Mouse (Mus musculus) kidney, postnatal 0 days (tissue): Measurements from ENCODE around the gene Syt9. TPM values are rescaled to one million over a fixed set of nuclear protein-coding genes. Genes with fewer than 3 reads are reported as not detected.

Experiments
- ATAC-seq: fragments of 200-750 bp; cut with Nextera tagmentation; replicated peaks from 2 replicates; pipeline ENCODE4 v1.8.0; 2017; ENCODE audit warnings: low read depth, moderate number of reproducible peaks, moderate TSS enrichment, moderate library complexity; ENCODE audit not compliant: low FRiP score
- DNase-seq: peaks from one replicate; pipeline ENCODE4 v3.0.0-alpha.2; 2016; ENCODE audit warnings: low spot score
- H3K27ac ChIP-seq: fragments of 300-500 bp; sonication (generic); 2 replicates; pipeline ENCODE4 v1.5.1; 2014; ENCODE audit warnings: mild to moderate bottlenecking
- H3K27me3 ChIP-seq: fragments of 300-500 bp; sonication (generic); 2 replicates; pipeline ENCODE4 v1.6.1; 2014; ENCODE audit warnings: low read length, mixed read lengths; ENCODE audit not compliant: insufficient read depth
- H3K36me3 ChIP-seq: fragments of 300-500 bp; sonication (generic); 2 replicates; pipeline ENCODE4 v1.6.1; 2014; ENCODE audit warnings: low read length, mixed read lengths; ENCODE audit not compliant: insufficient read depth
- H3K4me1 ChIP-seq: fragments of 300-500 bp; sonication (generic); replicated peaks from 2 replicates; pipeline ENCODE4 v1.6.1; 2014; ENCODE audit warnings: antibody characterized with exemption, low read length, mixed read lengths; ENCODE audit not compliant: insufficient read depth
- H3K4me2 ChIP-seq: fragments of 300-500 bp; sonication (generic); 2 replicates; pipeline ENCODE4 v1.6.1; 2014; ENCODE audit warnings: mild to moderate bottlenecking, low read length, moderate library complexity, mixed read lengths
- H3K4me3 ChIP-seq: fragments of 300-500 bp; sonication (generic); replicated peaks from 2 replicates; pipeline ENCODE4 v1.5.1; 2014; ENCODE audit warnings: low read depth, low read length
- H3K9ac ChIP-seq: fragments of 300-500 bp; sonication (generic); 2 replicates; pipeline ENCODE4 v1.6.1; 2014; ENCODE audit warnings: low read depth, low read length
- H3K9me3 ChIP-seq: fragments of 300-500 bp; sonication (generic); replicated peaks from 2 replicates; pipeline ENCODE4 v1.6.1; 2016; ENCODE audit warnings: low read length, inconsistent platforms, mixed read lengths
- CTCF ChIP-seq: IDR thresholded peaks from 2 replicates; pipeline ENCODE4 v1.5.1; 2016; ENCODE audit warnings: antibody characterized with exemption, low read depth, mild to moderate bottlenecking, moderate library complexity
- WGBS: fragments of 180-500 bp; shearing (Covaris S2); extraction: QIAGEN DNeasy Blood & Tissue Kit; methylation state at CpG from one replicate; pipeline ENCODE4 v1.1.7; 2014; 5-methylcytosine and 5-hydroxymethylcytosine counted together
- polyA plus RNA-seq: library from polyadenylated mRNA; unstranded; fragments of >200 nt; fragmentation: Nextera tagmentation; extraction: Ambion mirVana; gene quantifications from 2 replicates; pipeline ENCODE4 v1.2.1, GENCODE M21; 2015

The Syt9 gene
- polyA plus RNA-seq, 1 experiment from 2014 or later = 3.2 TPM

- no peak for TF ChIP-seq CTCF
- no peaks in the 10 kb centered on the region for H3K9me3 ChIP-seq
- no peak overlapping the region for H3K9ac ChIP-seq
- H3K27ac ChIP-seq = no peak overlapping the region
- H3K4me3 ChIP-seq = no peak overlapping the region
- no peak overlapping the region for H3K4me2 ChIP-seq
- ATAC-seq = no peak
- DNase-seq = no peak
- 81% methylated on average over 3 of the region's 3 CpGs for WGBS
- H3K4me1 ChIP-seq = no peaks in the 10 kb centered on the region
- no peaks in the 10 kb centered on the region for H3K27me3 ChIP-seq
- H3K36me3 ChIP-seq = no peaks in the 10 kb centered on the region
Observed at GRCm38 (mm10) chr7:107507920-107508319, 137.4 kb downstream of the Syt9 start.

DNA sequence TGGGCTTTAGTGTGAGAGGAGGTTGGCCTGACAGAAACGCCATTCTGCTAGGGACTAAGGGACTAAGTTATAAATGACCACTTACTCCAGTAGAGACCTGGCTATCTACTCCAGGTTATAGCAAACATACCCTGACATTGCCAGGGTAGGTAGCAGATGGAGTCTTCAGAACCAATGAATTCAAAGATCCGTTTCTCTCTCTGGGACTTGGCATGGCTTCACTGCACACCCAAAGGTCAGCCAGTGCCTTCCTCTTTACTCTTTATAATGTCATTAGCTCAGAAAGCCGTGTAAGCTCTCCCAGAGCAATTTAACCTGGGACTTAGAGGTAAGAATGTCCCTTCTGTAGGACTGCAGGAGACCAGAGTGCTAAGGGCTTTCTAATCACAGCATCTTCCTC, 139.2 kb downstream of the Syt9 start:
- no peaks in the 10 kb centered on the region for H3K27me3 ChIP-seq
- H3K4me2 ChIP-seq = no peak overlapping the region
- no peak overlapping the region for H3K9ac ChIP-seq
- WGBS = 57% methylated on average over 3 of the region's 3 CpGs
- no peak for ATAC-seq
- no peaks in the 10 kb centered on the region for H3K36me3 ChIP-seq
- H3K9me3 ChIP-seq = no peaks in the 10 kb centered on the region
- no peak overlapping the region for H3K4me3 ChIP-seq
- DNase-seq = no peak
- no peaks in the 10 kb centered on the region for H3K4me1 ChIP-seq
- no peak overlapping the region for H3K27ac ChIP-seq
- TF ChIP-seq CTCF = no peak

DNA sequence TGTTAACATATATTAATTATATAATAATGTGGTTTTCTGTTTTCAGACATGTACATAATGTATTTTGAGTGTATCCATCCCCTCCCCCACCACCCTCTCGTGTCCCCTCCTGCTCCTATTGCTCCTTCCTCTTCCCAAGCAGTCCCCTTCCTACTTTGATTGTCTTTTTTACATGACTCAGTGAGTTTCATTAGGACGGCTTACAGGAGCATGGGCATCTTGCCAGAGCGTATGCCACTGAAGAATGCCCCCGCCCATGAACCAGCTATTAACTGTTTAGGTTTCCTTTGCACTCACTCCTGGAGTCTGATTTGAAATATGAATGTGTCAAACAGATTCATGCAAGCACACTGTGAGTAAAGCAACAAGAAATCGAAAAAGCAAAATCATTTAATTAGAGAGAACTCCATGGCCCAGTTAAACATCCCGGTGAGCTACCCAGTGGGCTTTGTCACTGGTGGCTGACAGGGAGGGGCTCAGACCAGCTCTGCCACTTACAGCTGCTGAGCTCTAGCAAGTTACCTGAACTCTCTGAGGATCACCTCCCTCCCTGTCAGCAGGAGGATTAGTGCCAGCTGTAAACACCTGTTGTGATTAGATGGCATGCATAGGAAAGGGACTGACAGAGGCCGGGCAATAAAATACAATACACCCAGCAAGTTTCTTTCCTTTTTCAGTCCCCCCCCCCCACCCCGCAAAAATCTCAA, 146.3 kb downstream of the Syt9 start:
- H3K27ac ChIP-seq = no peak overlapping the region
- no peak overlapping the region for H3K4me3 ChIP-seq
- DNase-seq (peak; percentile 56), ATAC-seq (no peak)
- TF ChIP-seq CTCF = no peak
- no peaks in the 10 kb centered on the region for H3K36me3 ChIP-seq
- H3K9ac ChIP-seq = no peak overlapping the region
- no peak overlapping the region for H3K4me2 ChIP-seq
- H3K9me3 ChIP-seq = no peaks in the 10 kb centered on the region
- no peaks in the 10 kb centered on the region for H3K4me1 ChIP-seq
- WGBS = 25% methylated on average over 8 of the region's 8 CpGs
- no peaks in the 10 kb centered on the region for H3K27me3 ChIP-seq

DNA sequence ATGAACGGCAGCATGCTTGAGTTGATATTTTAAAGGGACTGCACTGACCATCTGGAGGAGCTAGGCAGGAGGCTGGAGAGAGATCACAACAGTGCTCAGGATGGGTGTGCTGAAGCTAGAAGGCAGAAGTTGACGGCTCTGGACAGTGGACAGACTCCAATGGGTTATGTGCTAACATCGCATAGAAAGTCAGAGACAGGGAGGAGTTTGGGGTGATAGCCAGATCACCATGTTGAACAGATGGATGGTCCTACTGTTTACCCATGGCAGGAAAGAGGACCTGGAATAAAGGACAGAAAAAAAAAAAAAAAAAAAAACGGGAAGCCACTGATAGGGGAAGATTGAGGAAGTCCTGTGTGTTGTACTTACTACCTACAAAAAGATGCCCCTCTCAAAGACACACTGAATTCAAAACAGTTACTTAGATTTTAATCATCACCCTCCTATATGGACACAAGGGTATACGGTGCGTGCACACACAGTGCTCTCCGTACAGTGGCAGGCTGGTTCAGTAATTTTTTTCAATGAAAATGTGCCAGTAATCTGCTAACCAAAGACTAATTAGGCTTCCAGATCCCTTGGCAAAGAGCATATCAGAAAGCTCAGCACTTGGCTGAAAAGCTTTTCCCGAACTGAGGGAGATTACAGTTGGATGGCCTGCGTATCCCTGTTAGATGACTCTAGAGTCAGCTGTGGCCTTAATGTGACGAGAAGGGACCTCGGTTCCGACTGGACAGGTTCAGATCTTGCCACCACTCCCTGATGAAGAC, 148.9 kb downstream of the Syt9 start:
- DNase-seq (no peak), ATAC-seq (no peak)
- Histone ChIP-seq H3K4me3 (no peak overlapping the region), H3K9me3 (no peaks in the 10 kb centered on the region), H3K4me1 (no peaks in the 10 kb centered on the region), H3K9ac (no peak overlapping the region), H3K4me2 (no peak overlapping the region), H3K27ac (no peak overlapping the region), H3K27me3 (no peaks in the 10 kb centered on the region), H3K36me3 (no peaks in the 10 kb centered on the region)
- 90% methylated on average over 12 of the region's 12 CpGs for WGBS
- no peak for TF ChIP-seq CTCF

DNA sequence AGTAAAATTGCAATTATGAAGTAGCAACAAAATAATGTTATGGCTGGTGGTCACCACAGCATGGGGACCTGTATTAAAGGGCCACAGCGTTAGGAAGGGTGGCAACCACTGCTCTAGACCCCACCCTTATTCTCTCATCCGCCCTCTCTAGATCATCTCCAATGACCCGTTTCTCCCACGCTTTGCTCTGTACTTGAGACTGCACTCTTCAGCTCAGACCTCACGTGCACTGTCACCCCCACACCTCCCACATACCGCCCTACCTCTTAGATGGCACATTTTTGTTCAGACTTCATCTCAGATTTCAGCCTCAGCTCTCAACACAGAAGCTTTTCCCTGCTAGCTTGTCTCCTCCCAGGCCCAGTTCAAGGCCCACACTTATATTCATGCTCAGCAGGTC, 150.9 kb downstream of the Syt9 start:
- no peaks in the 10 kb centered on the region for H3K4me1 ChIP-seq
- no peaks in the 10 kb centered on the region for H3K9me3 ChIP-seq
- no peaks in the 10 kb centered on the region for H3K36me3 ChIP-seq
- WGBS = 40% methylated on average over 6 of the region's 6 CpGs
- no peak overlapping the region for H3K27ac ChIP-seq
- ATAC-seq (peak; percentile 85), DNase-seq (peak; percentile 74)
- no peak for TF ChIP-seq CTCF
- no peak overlapping the region for H3K9ac ChIP-seq
- no peak overlapping the region for H3K4me2 ChIP-seq
- no peak overlapping the region for H3K4me3 ChIP-seq
- no peaks in the 10 kb centered on the region for H3K27me3 ChIP-seq

DNA sequence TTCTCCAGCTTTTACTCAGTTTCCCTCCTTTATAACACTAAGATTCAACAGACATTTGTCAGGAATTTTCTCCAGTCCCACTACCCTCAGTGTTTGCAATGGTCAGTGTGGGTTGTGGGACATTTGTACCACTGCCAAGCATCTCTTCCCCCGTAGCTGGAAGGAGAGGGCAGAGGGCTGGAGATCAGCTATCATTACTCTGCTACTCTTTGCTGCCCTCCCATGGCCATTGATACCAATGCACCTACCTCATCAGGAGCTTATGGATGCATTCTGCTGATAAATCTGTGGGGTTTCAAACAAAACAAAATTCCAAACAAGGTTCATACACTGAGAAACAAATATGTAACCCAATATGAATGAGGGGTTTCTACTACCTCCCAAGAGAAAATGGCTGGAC, 155.8 kb downstream of the Syt9 start:
- peak; percentile 83 for TF ChIP-seq CTCF

More for the DNA sequence above, 155.8 kb downstream of the Syt9 start:
- no peak overlapping the region for H3K27ac ChIP-seq
- H3K4me1 ChIP-seq = no peaks in the 10 kb centered on the region
- H3K9ac ChIP-seq = no peak overlapping the region
- DNase-seq (peak; percentile 76), ATAC-seq (no peak)
- no peaks in the 10 kb centered on the region for H3K9me3 ChIP-seq
- no peak overlapping the region for H3K4me3 ChIP-seq
- WGBS = 5% methylated on average over 1 of the region's 1 CpGs
- H3K27me3 ChIP-seq = no peaks in the 10 kb centered on the region
- H3K4me2 ChIP-seq = no peak overlapping the region
- no peaks in the 10 kb centered on the region for H3K36me3 ChIP-seq
